Mouse (Mus musculus) embryonic facial prominence, embryonic 10.5 days (tissue): Measurements from ENCODE around the gene Gm20696. TPM values are rescaled to one million over a fixed set of nuclear protein-coding genes. Genes with fewer than 3 reads are reported as not detected.

Experiments
- DNase-seq: peaks from one replicate; pipeline ENCODE4 v3.0.0-alpha.2; 2017; ENCODE audit warnings: low spot score
- H3K27ac ChIP-seq: fragments of 300-500 bp; sonication (generic); replicated peaks from 2 replicates; pipeline ENCODE4 v1.5.1; 2016; ENCODE audit warnings: mild to moderate bottlenecking
- H3K27me3 ChIP-seq: fragments of 300-500 bp; sonication (generic); replicated peaks from 2 replicates; pipeline ENCODE4 v1.6.1; 2016; ENCODE audit warnings: low read depth, mild to moderate bottlenecking; ENCODE audit not compliant: poor library complexity, severe bottlenecking
- H3K36me3 ChIP-seq: fragments of 300-500 bp; sonication (generic); replicated peaks from 2 replicates; pipeline ENCODE4 v1.6.1; 2016; ENCODE audit warnings: mild to moderate bottlenecking, moderate library complexity
- H3K4me1 ChIP-seq: fragments of 300-500 bp; sonication (generic); 2 replicates; pipeline ENCODE4 v1.6.1; 2016
- H3K4me3 ChIP-seq: fragments of 300-500 bp; sonication (generic); 2 replicates; pipeline ENCODE4 v1.5.1; 2016; ENCODE audit warnings: mild to moderate bottlenecking, moderate library complexity
- H3K9me3 ChIP-seq: fragments of 300-500 bp; sonication (generic); 2 replicates; pipeline ENCODE4 v1.6.1; 2016; ENCODE audit warnings: mild to moderate bottlenecking
- WGBS: fragments of 180-500 bp; shearing (Covaris S2); methylation state at CpG from one replicate; pipeline ENCODE4 v1.1.7; 2016; 5-methylcytosine and 5-hydroxymethylcytosine counted together
- polyA plus RNA-seq: library from polyadenylated mRNA; unstranded; fragments of >200 nt; fragmentation: Nextera tagmentation; extraction: Ambion mirVana; gene quantifications from 2 replicates; pipeline ENCODE4 v1.2.1, GENCODE M21; 2016

Gene Gm20696
- polyA plus RNA-seq, 1 experiment from 2014 or later: 4.5 TPM

GRCm38 (mm10) chr6:99520676-99521037 lies 145.9 kb downstream of the Gm20696 start:
- peak; percentile 67 for DNase-seq
- H3K27me3 ChIP-seq: no peaks in the 10 kb centered on the region; the same call in 1 of the 2 replicates
- H3K9me3 ChIP-seq: no peaks in the 10 kb centered on the region
- H3K4me3 ChIP-seq: peak overlapping the region; percentile 85
- H3K36me3 ChIP-seq: no peaks in the 10 kb centered on the region
- peak overlapping the region; percentile 93 for H3K27ac ChIP-seq
- H3K4me1 ChIP-seq: peaks cover 57% of the 10 kb centered on the region
- 1% methylated on average over 27 of the region's 27 CpGs for WGBS

DNA sequence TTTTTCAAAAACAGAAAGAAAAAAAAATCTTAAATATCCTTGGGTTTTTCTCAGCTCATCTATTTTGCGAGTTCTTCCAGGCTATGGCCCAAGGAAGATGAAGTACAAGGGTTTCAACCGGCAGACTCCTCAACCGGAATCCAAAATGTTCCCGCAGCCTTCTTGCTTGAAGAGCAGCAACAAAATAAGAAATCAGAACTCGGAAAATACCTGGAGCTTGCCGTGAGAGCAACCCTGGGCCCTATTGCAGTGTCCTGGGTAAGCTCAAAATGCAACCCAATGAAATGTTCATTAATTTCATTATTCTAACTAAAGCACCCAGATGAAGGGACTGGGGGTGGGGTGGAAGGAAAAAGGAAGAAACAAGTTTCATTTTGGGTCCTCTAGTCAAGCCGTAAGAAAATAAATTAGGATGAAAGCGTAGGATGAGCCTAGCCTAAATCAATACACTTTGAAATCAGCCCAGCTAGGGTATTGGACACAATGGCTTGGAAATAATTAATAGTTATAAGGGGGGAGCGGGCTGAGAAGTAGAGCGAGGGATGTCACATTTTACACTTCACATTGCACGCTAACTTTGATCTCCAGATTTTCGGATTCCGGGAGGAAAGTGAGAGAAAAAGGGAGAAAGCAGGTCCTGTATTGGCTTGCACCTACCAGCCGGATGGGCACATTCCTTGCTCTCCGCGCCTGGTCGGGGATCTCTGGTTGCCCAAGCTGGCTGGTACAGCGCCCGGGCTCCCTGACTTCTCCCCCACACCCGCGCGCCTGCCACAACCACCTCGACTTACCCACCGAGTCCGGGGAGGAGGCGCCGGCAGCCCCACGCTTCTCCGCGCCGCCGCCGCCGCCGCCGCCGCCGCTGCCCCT lies 146.6 kb downstream of the Gm20696 start:
- 1% methylated on average over 38 of the region's 38 CpGs for WGBS
- Histone ChIP-seq H3K36me3 (no peaks in the 10 kb centered on the region), H3K27me3 (no peaks in the 10 kb centered on the region; the same call in 1 of the 2 replicates), H3K4me3 (peak overlapping the region; percentile 85), H3K27ac (peak overlapping the region; percentile 93), H3K9me3 (no peaks in the 10 kb centered on the region), H3K4me1 (peaks cover 53% of the 10 kb centered on the region)
- DNase-seq: no peak

GRCm38 (mm10) chr6:99519052-99519451 lies 147.5 kb downstream of the Gm20696 start:
- Histone ChIP-seq H3K4me1 (peaks cover 46% of the 10 kb centered on the region), H3K36me3 (peaks cover 6% of the 10 kb centered on the region; the same call in 1 of the 2 replicates), H3K9me3 (no peaks in the 10 kb centered on the region), H3K27ac (no peak overlapping the region), H3K27me3 (no peaks in the 10 kb centered on the region; the same call in 1 of the 2 replicates), H3K4me3 (peak overlapping the region; percentile 85)
- DNase-seq: peak; percentile 41
- 9% methylated on average over 4 of the region's 4 CpGs for WGBS

DNA sequence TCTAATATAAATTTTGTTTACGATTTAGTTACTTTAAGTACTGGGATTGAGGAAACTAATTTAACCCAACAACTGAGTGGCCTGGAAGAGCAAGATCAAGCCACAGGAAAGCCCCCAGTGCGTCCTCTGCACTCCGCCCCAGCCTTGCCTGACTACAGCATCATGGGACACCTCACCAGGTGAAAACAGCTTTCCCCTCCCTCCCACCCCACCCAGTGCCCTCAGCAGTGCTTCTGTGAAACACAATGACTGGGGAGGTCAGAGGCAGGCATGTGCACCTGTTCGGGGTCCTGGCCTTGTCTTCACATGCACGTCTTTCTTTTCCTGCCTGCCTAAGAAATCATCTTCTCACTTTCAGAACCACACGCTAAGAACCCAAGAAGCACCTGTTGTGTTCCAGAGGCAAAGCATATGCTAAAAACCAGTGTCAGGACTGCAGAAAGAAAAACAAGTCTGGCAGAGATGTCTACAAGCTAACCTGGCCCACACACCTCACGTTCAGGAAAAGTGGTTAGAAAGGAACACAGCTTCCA lies 150.9 kb downstream of the Gm20696 start:
- H3K36me3 ChIP-seq: peaks cover 14% of the 10 kb centered on the region
- H3K27ac ChIP-seq: no peak overlapping the region
- DNase-seq: no peak
- no peaks in the 10 kb centered on the region for H3K9me3 ChIP-seq
- WGBS: 73% methylated on average over 7 of the region's 7 CpGs
- no peak overlapping the region for H3K4me3 ChIP-seq
- H3K27me3 ChIP-seq: no peaks in the 10 kb centered on the region; the same call in 1 of the 2 replicates
- H3K4me1 ChIP-seq: peaks cover 58% of the 10 kb centered on the region

- DNase-seq: no peak
- Histone ChIP-seq H3K27ac (peak overlapping the region; percentile 57; the same call in 1 of the 2 replicates), H3K27me3 (no peaks in the 10 kb centered on the region), H3K9me3 (no peaks in the 10 kb centered on the region), H3K36me3 (peaks cover 33% of the 10 kb centered on the region), H3K4me3 (no peak overlapping the region), H3K4me1 (peaks cover 56% of the 10 kb centered on the region)
- WGBS: 46% methylated on average over 6 of the region's 6 CpGs
Measured at GRCm38 (mm10) chr6:99511862-99512261, 154.7 kb downstream of the Gm20696 start.

- H3K27me3 ChIP-seq: no peaks in the 10 kb centered on the region
- no peak overlapping the region for H3K4me3 ChIP-seq
- H3K4me1 ChIP-seq: peaks cover 50% of the 10 kb centered on the region
- no peak for DNase-seq
- WGBS: 91% methylated on average over 9 of the region's 9 CpGs
- no peak overlapping the region for H3K27ac ChIP-seq
- H3K36me3 ChIP-seq: peaks cover 54% of the 10 kb centered on the region
- H3K9me3 ChIP-seq: no peaks in the 10 kb centered on the region
Measured at GRCm38 (mm10) chr6:99509189-99509592, 157.4 kb downstream of the Gm20696 start.

- WGBS: 85% methylated on average over 6 of the region's 6 CpGs
- no peak for DNase-seq
- peaks cover 65% of the 10 kb centered on the region for H3K36me3 ChIP-seq
- H3K27me3 ChIP-seq: no peaks in the 10 kb centered on the region
- H3K4me3 ChIP-seq: no peak overlapping the region
- no peak overlapping the region for H3K27ac ChIP-seq
- H3K9me3 ChIP-seq: no peaks in the 10 kb centered on the region
- H3K4me1 ChIP-seq: peaks cover 33% of the 10 kb centered on the region
Measured at GRCm38 (mm10) chr6:99506816-99507215, 159.8 kb downstream of the Gm20696 start.

DNA sequence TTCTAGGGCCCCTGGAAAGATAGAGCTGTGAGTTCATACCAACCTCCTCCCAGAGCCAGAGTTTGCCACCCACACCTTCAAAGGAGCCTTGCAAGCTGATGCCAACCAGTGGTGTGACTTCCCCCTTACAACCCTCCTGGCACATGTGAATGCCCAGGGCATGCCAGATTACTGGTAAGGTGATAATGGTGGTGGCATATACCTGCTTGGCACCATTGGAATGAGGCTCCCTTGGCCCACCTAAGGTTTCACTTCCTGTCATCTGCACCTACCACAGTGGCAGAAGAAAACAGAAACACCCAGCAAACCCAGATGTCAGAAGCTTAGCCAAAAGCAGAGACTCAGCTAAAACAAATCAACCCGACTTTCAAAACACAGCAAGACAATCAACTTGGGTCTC lies 162.9 kb downstream of the Gm20696 start:
- no peaks in the 10 kb centered on the region for H3K9me3 ChIP-seq
- H3K27ac ChIP-seq: no peak overlapping the region
- DNase-seq: no peak
- 0 out of 2 replicates have a peak, but pooled peaks cover 10% of the 10 kb centered on the region for H3K4me1 ChIP-seq
- WGBS: 95% methylated on average over 1 of the region's 1 CpGs
- H3K36me3 ChIP-seq: peaks cover 61% of the 10 kb centered on the region
- H3K27me3 ChIP-seq: no peaks in the 10 kb centered on the region
- H3K4me3 ChIP-seq: no peak overlapping the region

DNA sequence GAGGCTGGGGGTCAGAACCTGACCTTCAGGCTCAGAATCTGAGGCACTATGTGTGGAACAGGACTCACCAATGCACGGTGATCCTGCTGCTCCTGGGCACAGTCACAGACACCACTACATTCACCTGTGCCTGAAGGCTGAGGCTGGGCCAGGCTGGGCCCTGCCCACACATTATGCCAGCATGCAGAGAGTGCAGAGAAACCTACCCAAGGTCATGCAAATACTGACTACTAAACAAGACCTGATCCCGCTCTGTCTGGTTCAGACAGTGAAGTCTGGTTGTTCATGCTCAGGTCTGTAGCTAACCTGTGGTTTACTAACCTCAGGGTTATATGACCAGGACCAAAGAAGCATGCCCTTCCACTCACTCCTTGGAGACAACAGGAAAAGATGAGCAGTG lies 163.9 kb downstream of the Gm20696 start:
- H3K4me3 ChIP-seq: no peak overlapping the region
- DNase-seq: no peak
- H3K27me3 ChIP-seq: no peaks in the 10 kb centered on the region
- no peaks in the 10 kb centered on the region for H3K9me3 ChIP-seq
- H3K4me1 ChIP-seq: peaks cover 13% of the 10 kb centered on the region; the same call in 1 of the 2 replicates
- 80% methylated on average over 2 of the region's 2 CpGs for WGBS
- H3K36me3 ChIP-seq: peaks cover 53% of the 10 kb centered on the region
- no peak overlapping the region for H3K27ac ChIP-seq

DNA sequence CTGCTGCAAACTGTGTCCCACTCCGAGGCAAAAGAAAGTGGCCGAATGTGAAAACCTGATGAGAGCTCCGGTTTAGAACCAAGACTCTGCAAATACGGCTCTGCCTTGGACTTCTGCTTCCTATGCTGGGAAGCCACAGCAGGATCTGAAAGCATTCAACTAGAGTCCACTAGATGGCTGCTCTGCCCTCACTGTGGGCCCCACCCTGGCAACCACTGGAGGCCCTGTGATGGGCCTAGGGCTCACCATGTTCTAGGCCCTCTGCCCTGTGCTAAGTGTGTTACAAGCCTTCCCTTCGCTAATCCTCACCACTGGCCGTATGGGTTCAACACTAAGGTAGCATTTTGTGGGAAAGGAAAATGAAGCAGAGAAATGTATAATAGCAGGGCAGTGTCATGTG lies 164.3 kb downstream of the Gm20696 start:
- 91% methylated on average over 6 of the region's 6 CpGs for WGBS
- Histone ChIP-seq H3K36me3 (peaks cover 49% of the 10 kb centered on the region), H3K27me3 (no peaks in the 10 kb centered on the region), H3K27ac (no peak overlapping the region), H3K9me3 (no peaks in the 10 kb centered on the region), H3K4me3 (no peak overlapping the region), H3K4me1 (peaks cover 13% of the 10 kb centered on the region; the same call in 1 of the 2 replicates)
- no peak for DNase-seq

DNA sequence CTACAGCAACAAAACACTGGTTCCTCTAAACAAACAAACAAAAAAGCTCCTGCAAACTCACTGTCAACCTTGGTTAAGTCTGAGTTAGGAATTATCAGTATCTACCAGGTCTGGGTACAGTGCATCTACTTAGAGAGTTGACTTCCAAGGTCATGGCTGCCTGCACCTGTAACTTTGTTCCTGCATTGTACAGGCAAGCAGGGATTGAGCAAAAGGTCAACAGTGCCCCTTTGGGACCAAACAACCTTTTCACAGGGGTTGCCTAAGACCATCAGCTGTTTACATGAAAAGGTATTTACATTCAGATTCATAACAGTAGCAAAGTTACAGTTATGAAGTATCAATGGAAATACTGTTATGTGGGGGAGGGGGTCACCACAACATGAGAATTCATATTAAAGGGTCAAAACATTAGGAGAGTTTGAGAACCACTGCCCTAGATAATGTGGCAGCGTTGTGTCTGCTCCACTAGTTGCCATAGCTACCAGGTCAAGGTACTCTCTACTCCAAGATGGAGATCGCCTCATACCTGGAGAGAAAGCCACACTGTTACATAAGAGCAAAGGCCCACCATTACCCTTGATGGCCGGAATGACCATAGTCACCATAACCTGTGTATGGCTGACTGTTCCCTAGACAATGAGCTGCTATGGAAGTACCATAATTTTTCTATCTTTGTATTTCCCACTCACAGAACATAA lies 165.9 kb downstream of the Gm20696 start:
- H3K27ac ChIP-seq: no peak overlapping the region
- H3K27me3 ChIP-seq: no peaks in the 10 kb centered on the region
- H3K4me3 ChIP-seq: no peak overlapping the region
- peaks cover 25% of the 10 kb centered on the region for H3K4me1 ChIP-seq
- H3K36me3 ChIP-seq: peaks cover 35% of the 10 kb centered on the region
- DNase-seq: no peak
- no peaks in the 10 kb centered on the region for H3K9me3 ChIP-seq
- 92% methylated on average over 3 of the region's 3 CpGs for WGBS

DNA sequence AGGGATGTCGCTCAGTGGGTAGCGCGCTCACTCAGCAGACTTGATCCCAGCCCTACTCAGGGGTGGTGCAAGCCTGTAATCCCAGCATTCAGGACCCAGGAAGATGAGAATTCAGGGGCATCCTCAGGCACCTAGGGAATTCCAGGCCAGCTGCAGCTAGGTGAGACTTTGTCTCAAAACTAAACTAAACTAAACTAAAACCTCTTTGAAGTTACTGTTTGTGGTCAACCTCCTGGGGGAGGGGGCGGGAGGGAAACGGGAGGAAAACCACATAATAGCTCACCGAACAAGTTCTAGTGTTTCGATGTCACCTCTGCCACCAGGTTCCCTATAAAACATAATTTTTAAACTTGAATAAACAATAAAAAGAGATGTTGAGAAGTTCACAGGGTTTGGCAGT lies 168.5 kb downstream of the Gm20696 start:
- DNase-seq: no peak
- H3K4me3 ChIP-seq: no peak overlapping the region
- 90% methylated on average over 7 of the region's 7 CpGs for WGBS
- no peak overlapping the region for H3K27ac ChIP-seq
- H3K9me3 ChIP-seq: no peaks in the 10 kb centered on the region
- H3K27me3 ChIP-seq: no peaks in the 10 kb centered on the region
- H3K36me3 ChIP-seq: peaks cover 10% of the 10 kb centered on the region
- H3K4me1 ChIP-seq: peaks cover 26% of the 10 kb centered on the region
